Mouse (Mus musculus) thymus, adult 2 months (tissue): Measurements from ENCODE around the gene Msantd1.

Experiments used
- CTCF ChIP-seq: fragments of 200-500 bp; IDR thresholded peaks from 2 replicates; pipeline ENCODE4 v1.5.1; 2012; ENCODE audit warnings: mild to moderate bottlenecking, control low read depth, low read length, moderate library complexity, borderline replicate concordance; ENCODE audit not compliant: control insufficient read depth, poor library complexity, insufficient read depth; ENCODE audit errors: extremely low read depth
- POLR2A ChIP-seq: fragments of 200-500 bp; IDR thresholded peaks from 2 replicates; pipeline ENCODE4 v1.6.1; 2012; ENCODE audit warnings: mild to moderate bottlenecking, low read length, control low read depth, moderate library complexity; ENCODE audit not compliant: control insufficient read depth, poor library complexity, insufficient read depth; ENCODE audit errors: extremely low read depth

DNA sequence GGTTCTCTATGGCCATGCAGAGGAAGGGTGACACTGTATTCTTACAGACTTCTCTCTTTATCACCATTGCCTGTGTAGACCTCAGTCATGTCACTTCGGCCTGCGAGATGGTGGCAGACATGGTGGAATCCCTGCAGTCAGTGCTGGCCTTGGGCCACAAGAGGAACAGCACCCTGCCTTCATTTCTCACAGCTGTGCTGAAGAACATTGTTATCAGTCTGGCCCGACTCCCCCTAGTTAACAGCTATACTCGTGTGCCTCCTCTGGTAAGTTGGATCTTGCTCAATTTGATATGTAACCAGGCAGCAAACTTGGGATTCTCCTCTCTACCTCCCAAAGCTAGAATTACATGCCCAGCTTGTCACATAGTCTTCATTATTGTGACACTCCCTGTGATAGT, 18.6 kb upstream of the Msantd1 start:
- TF ChIP-seq CTCF (no peak), POLR2A (no peak)
